Mouse (Mus musculus): ENCODE measurements around the gene Fam43a.

The Fam43a gene

GRCm38 (mm10) chr16:30628401-30628800 lies 28.9 kb downstream of the Fam43a start:
- no peak for DNase-seq (ENCODE audit: low read depth, low spot score)

DNA sequence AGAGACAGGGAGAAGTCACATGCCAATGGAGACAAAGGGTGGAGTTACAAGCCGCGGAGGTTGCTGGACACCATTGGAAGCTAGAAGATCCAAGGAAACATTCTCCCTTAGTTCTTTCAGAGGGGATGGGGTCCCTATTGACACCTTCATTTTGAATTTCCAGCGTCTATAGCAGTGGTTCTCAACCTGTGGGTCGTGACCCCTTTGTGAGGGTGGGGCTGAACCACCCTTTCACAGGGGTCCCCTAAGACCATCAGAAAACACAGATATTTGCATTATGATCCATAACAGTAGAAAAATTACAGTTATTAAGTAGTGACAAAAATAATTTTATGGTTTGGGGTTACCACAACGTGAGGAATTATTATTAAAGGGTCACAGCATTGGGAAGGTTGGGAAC lies 30.0 kb downstream of the Fam43a start:
- no peak for DNase-seq (ENCODE audit: low read depth, low spot score)

- no peak for DNase-seq (ENCODE audit: low read depth, low spot score)
Observed at GRCm38 (mm10) chr16:30633906-30634746, 34.6 kb downstream of the Fam43a start.

- no peak for DNase-seq (ENCODE audit: low read depth, low spot score)
Observed at GRCm38 (mm10) chr16:30638586-30638985, 39.1 kb downstream of the Fam43a start.

GRCm38 (mm10) chr16:30640591-30640990 lies 41.1 kb downstream of the Fam43a start:
- DNase-seq (ENCODE audit: low read depth, low spot score): no peak

- DNase-seq (ENCODE audit: low read depth, low spot score): no peak
Observed at GRCm38 (mm10) chr16:30641408-30641807, 41.9 kb downstream of the Fam43a start.

DNA sequence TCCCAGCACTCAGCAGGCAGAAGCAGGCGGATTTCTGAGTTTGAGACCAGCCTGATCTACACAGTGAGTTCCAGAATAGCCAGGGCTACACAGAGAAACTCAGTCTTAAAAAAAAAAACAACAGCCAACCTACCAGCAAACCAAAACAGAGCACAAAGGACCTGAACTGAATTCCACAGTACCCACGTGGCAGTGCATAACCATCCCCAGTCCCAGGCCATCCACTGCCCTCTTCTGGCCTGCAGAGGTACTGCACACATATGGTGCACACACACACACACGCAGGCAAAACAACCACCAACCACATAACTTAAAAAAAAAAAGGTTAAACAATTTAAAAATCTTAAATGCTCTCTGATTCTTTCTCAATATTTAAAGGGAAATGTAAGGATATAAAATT lies 42.7 kb downstream of the Fam43a start:
- DNase-seq (ENCODE audit: low read depth, low spot score): no peak

DNA sequence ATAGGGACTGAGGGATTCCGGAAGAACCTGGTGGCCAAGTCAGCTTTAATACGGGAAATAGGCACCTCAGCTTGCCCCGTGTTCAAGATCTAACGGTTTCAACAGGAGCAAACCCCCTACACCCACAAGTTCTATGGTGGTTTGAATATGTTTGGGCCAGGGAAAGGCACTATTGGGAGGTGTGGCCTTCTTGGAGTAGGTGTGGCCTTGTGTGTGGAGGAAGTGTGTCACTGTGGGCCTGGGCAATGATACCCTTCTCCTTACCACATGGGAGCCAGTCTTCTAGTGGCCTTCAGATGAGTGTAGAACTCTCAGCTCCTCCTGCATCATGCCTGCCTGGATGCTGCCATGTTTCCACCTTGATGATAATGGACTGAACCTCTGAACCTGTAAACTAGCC lies 45.5 kb downstream of the Fam43a start:
- DNase-seq (ENCODE audit: low read depth, low spot score): no peak

DNA sequence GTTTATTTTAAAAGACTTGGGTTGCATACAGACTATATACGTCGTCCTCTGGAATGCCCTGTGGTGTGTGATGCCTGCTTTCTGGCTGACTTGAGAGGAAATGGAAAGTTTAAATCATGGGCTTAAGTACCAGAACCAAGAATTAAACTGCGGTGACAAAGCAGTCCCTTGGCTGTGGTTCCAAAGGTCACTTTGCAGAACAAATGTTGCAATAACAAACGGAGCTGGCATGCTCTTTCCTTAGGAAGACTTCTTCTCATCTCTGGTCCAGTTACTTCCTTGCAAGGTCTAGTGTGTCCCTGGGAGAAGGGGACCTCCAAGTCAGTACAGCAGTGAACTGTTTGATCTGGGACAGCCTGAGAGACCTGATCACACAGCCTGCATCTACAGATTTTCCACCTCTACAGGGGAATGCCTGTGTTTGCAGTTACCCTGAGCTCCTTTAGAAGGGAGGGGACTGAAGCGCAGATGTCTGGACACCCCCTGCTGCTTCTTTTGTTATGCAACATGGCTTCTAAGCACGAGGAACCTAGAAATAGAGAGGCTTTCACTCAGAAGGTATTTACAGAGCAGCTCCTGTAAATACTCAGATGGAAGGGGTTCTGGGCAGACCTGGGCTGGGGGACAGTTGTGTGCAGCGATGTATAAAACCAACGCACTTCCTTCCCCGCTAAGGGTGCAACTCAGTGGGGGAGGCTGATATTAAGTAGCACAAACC lies 46.5 kb downstream of the Fam43a start:
- no peak for DNase-seq (ENCODE audit: low read depth, low spot score)

- DNase-seq (ENCODE audit: low read depth, low spot score): no peak
Observed at GRCm38 (mm10) chr16:30646856-30647255, 47.3 kb downstream of the Fam43a start.

- DNase-seq (ENCODE audit: low read depth, low spot score): no peak
Observed at GRCm38 (mm10) chr16:30651292-30651691, 51.8 kb downstream of the Fam43a start.
